Mouse (Mus musculus): ENCODE measurements at regions not wholly inside any gene's neighbourhood (a gene's known extent, or its start where the extent isn't known, plus 50 kb on each side); places are given as distances from the start of the nearest gene placed in this dataset.

DNA sequence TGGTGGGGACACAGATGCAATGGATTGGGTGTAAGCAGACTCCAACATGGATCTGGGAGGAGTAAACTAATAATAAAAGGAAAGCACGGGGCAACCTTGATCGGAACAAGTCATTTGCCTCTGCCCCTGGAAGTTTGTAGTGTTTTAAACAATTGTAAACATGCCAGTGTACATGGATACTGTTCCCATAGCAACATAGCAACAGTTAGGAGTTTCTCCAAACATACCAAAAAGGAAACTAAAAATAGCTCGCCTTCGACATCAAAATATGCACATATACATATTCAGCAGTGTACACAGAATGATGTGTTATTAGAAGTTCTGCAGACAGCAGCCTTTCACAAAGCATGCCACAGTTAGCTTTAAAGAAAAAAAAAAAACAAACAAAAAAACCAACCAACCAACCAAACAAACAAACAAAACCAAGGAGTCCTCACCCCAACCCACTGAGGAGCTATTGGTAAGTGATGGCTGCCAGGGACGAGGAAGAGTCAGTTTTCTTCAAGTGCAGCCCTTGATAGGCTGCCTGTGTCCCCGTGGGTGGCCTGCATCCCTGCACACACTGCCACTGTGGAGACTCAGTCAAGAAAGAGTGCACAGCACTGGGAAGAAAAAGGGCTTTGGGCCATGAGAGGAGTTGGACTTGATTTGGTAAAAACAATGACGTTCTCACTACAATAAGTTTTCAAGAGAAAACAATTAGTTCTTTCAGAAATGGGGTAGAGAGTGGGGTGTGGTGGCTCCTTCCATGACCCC is 54.8 kb upstream of the Peli1 start:
- DNase-seq (ENCODE audit: extremely low spot score): no peak

DNA sequence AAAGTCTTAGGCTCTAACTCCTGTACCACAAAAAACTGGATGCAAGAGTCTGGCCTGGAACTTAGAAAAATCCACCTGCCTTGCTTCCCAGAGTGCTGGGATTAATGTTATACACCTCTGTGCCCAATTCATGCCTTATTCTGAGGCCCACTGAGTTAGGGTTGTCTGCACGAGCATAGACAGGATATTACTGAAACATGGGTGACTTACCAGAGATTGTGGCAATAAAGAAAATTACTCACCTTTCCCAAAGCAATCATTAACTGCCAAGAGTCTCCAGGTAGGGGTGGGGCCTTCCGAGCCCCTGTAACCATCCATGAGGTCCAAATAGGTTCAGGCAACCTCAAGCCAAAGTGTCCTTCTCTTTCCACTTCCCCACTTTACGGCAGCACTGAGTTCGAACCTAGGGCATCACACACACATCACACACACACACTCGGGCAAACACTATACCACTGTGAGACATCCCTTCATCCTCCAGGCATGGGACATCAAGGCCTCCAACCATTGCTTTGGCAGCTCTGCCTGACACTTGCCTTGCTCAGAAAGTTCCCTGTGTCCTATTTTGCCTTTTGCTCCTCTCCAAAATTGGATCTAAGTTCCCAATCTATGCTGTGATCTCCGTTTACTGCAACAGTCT is 53.7 kb upstream of the Peli1 start:
- DNase-seq (ENCODE audit: extremely low spot score): no peak

DNA sequence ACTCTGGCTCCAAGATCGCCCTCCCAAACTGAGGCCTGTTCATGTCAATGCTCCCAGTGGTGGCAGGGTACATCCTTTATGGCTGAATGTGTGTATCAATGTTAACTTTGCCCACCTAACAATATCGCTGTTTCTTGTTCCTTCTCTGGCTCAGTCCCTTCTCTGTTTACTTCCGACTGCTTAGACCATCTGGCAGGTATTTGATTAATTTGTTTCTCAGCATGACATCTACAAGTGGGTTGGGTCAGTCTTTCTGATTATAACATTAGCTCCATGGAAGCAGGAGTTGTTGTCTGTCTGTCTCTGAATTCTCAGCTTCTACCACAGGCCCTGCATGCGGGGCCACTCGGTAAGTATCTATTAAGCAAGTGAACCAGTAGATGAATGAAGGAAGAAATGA is 49.9 kb upstream of the Peli1 start:
- DNase-seq (ENCODE audit: extremely low spot score): no peak

Measured in embryo, embryonic 9.5 days (tissue).